Mouse (Mus musculus) C2C12 (cell line): Measurements from ENCODE around the gene Rcor3. TPM values are rescaled to one million over a fixed set of nuclear protein-coding genes. Genes with fewer than 3 reads are reported as not detected.

Experiments
- H3K27me3 ChIP-seq: one replicate; pipeline ENCODE4 v1.6.1; 2011; ENCODE audit not compliant: control insufficient read depth, insufficient read depth, insufficient read length
- H3K36me3 ChIP-seq: one replicate; pipeline ENCODE4 v1.6.1; 2011; ENCODE audit not compliant: control insufficient read depth, insufficient read depth
- H3K4me3 ChIP-seq: one replicate; pipeline ENCODE4 v1.5.1; 2011; ENCODE audit warnings: mild to moderate bottlenecking, control low read depth; ENCODE audit not compliant: poor library complexity, insufficient read depth, severe bottlenecking
- H3K79me2 ChIP-seq: one replicate; pipeline ENCODE4 v1.6.1; 2011; ENCODE audit not compliant: control insufficient read depth, insufficient read depth
- H3K79me3 ChIP-seq: one replicate; pipeline ENCODE4 v1.6.1; 2011; ENCODE audit warnings: low read depth, control low read depth
- H3ac ChIP-seq: one replicate; pipeline ENCODE3; 2011; ENCODE audit warnings: low read depth; ENCODE audit not compliant: control insufficient read depth, insufficient read length
- CEBPB ChIP-seq: IDR thresholded peaks from one replicate; pipeline ENCODE4 v1.6.1; 2011; ENCODE audit warnings: low read depth, mild to moderate bottlenecking, control low read depth, moderate library complexity
- CTCF ChIP-seq: IDR thresholded peaks from one replicate; pipeline ENCODE4 v1.5.1; 2011; ENCODE audit not compliant: control insufficient read depth, insufficient read depth, insufficient read length
- FOSL1 ChIP-seq: IDR thresholded peaks from one replicate; pipeline ENCODE4 v1.8.0; 2011; ENCODE audit warnings: mild to moderate bottlenecking, low read length; ENCODE audit not compliant: poor library complexity, insufficient read depth, severe bottlenecking
- MAX ChIP-seq: IDR thresholded peaks from one replicate; pipeline ENCODE4 v1.6.1; 2011; ENCODE audit warnings: mild to moderate bottlenecking, control low read depth
- MYOD1 ChIP-seq: IDR thresholded peaks from one replicate; pipeline ENCODE4 v1.6.1; 2011; ENCODE audit warnings: low read depth; ENCODE audit not compliant: control insufficient read depth, insufficient read length
- MYOG ChIP-seq: IDR thresholded peaks from one replicate; pipeline ENCODE4 v1.6.1; 2011; ENCODE audit not compliant: control insufficient read depth, insufficient read length; ENCODE audit errors: extremely low read depth
- USF1 ChIP-seq: IDR thresholded peaks from one replicate; pipeline ENCODE4 v1.6.1; 2011; ENCODE audit warnings: low read depth, mild to moderate bottlenecking, control low read depth, moderate library complexity
- polyA plus RNA-seq: library from polyadenylated mRNA; unstranded; fragments of >200 nt; fragmentation: generic; extraction: Trizol; gene quantifications from one replicate; pipeline ENCODE4 v1.2.1, GENCODE M21; 2012; ENCODE audit warnings: missing spikeins

Gene Rcor3
- polyA plus RNA-seq, 1 experiment = 8.6 TPM

- Histone ChIP-seq H3K79me3 (no peaks in the 10 kb centered on the region), H3K4me3 (no peak overlapping the region)
These were observed 84.1 kb downstream of the Rcor3 start for GRCm38 (mm10) chr1:192053726-192054125.

DNA sequence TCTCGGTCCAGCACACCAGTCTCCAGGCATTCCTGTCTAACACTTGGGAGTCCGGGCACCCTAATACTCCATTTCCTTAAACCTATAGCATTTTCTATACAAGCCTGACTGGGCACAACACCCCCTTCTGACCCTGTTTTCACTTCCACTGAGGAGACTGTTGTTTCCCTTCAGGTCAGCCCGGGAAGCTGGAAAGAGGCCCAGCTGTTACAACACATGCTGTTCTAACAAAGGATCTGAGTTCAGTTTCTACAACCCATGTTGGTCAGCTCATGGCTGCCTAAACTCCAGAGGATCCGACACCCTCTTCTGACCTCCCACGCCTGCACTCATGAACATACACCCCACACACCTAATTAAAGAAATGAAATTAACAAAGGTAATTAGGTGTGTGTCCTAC is 84.9 kb downstream of the Rcor3 start:
- H3K79me3 ChIP-seq = no peaks in the 10 kb centered on the region
- no peak for TF ChIP-seq FOSL1
- TF ChIP-seq MYOG = no peak
- no peak for TF ChIP-seq CEBPB
- no peak for TF ChIP-seq MYOD1
- TF ChIP-seq MAX = no peak
- H3K79me2 ChIP-seq = no peaks in the 10 kb centered on the region
- no peak overlapping the region for H3ac ChIP-seq
- no peaks in the 10 kb centered on the region for H3K27me3 ChIP-seq
- no peak overlapping the region for H3K4me3 ChIP-seq
- peaks cover 13% of the 10 kb centered on the region for H3K36me3 ChIP-seq

More at GRCm38 (mm10) chr1:192053726-192054125, 84.1 kb downstream of the Rcor3 start:
- no peaks in the 10 kb centered on the region for H3K79me2 ChIP-seq
- TF ChIP-seq MYOG = no peak
- no peak for TF ChIP-seq MAX
- TF ChIP-seq CTCF = no peak
- TF ChIP-seq MYOD1 = no peak
- no peak for TF ChIP-seq FOSL1
- TF ChIP-seq USF1 = no peak
- TF ChIP-seq CEBPB = no peak
- H3K36me3 ChIP-seq = peaks cover 13% of the 10 kb centered on the region
- no peak overlapping the region for H3ac ChIP-seq
- H3K27me3 ChIP-seq = no peaks in the 10 kb centered on the region

DNA sequence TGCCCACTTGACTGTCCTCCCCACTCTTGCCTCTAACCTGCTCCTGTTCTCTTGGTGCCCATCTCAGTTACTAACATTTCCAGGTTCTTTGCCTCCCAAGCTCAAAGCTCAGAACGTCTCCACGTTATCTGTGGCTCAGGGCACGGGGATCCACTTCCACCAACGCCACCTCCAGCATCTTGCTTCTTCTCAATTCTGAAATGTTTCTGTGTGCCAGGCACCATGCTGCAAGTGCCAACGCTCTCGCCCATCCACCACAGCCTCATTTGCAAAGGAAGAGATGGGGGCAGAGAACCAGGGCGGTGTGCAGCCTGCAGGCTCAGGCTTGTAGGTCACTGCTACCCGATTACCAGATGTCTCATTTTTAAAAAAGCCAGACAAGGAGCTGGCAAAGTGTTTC is 85.4 kb downstream of the Rcor3 start:
- H3K27me3 ChIP-seq = no peaks in the 10 kb centered on the region
- TF ChIP-seq CEBPB (no peak), FOSL1 (no peak), CTCF (no peak), MYOD1 (no peak), MAX (no peak), USF1 (no peak), MYOG (no peak)
- no peak overlapping the region for H3ac ChIP-seq
- no peaks in the 10 kb centered on the region for H3K79me2 ChIP-seq
- H3K4me3 ChIP-seq = no peak overlapping the region
- H3K36me3 ChIP-seq = peaks cover 13% of the 10 kb centered on the region
- no peaks in the 10 kb centered on the region for H3K79me3 ChIP-seq

Other genes starting within 250 kb of the Rcor3 start
- gene Slc30a1, start 231.3 kb downstream of the Rcor3 start, polyA plus RNA-seq = 3.5 TPM
- not detected for gene Rd3, start 160.7 kb downstream of the Rcor3 start, polyA plus RNA-seq
- 20.5 TPM for gene Traf5, start 45.5 kb downstream of the Rcor3 start, polyA plus RNA-seq
- 0.04 TPM for gene Kcnh1, start 52.7 kb upstream of the Rcor3 start, polyA plus RNA-seq